Mouse (Mus musculus) liver, adult 2 months (tissue): ENCODE measurements at regions not wholly inside any gene's neighbourhood (a gene's known extent, or its start where the extent isn't known, plus 50 kb on each side); places are given as distances from the start of the nearest gene placed in this dataset.

Experiments
- DNase-seq: peaks from one replicate; pipeline ENCODE4 v3.0.0-alpha.2; 2011; ENCODE audit warnings: low read depth, low spot score; ENCODE audit errors: extremely low read depth
- H3K27ac ChIP-seq: fragments of 200-500 bp; replicated peaks from 2 replicates; pipeline ENCODE4 v1.5.1; 2012; ENCODE audit warnings: low read depth, mild to moderate bottlenecking, control low read depth, inconsistent platforms, low read length; ENCODE audit not compliant: insufficient read depth
- H3K27me3 ChIP-seq: fragments of 200-500 bp; 2 replicates; pipeline ENCODE4 v1.6.1; 2012; ENCODE audit warnings: mild to moderate bottlenecking, moderate library complexity, low read length, inconsistent platforms; ENCODE audit not compliant: control insufficient read depth, insufficient read depth
- H3K36me3 ChIP-seq: fragments of 200-500 bp; 2 replicates; pipeline ENCODE4 v1.6.1; 2012; ENCODE audit warnings: low read length, inconsistent platforms; ENCODE audit not compliant: control insufficient read depth, insufficient read depth
- H3K4me1 ChIP-seq: fragments of 200-500 bp; 2 replicates; pipeline ENCODE4 v1.6.1; 2011; ENCODE audit warnings: low read length; ENCODE audit not compliant: control insufficient read depth, insufficient read depth
- H3K4me3 ChIP-seq: fragments of 200-500 bp; 2 replicates; pipeline ENCODE4 v1.5.1; 2011; ENCODE audit warnings: low read depth, mild to moderate bottlenecking, control low read depth, low read length, moderate library complexity; ENCODE audit not compliant: insufficient read depth
- H3K79me2 ChIP-seq: fragments of 200-500 bp; 2 replicates; pipeline ENCODE4 v1.6.1; 2012; ENCODE audit warnings: inconsistent platforms, mild to moderate bottlenecking, low read length, moderate library complexity; ENCODE audit not compliant: control insufficient read depth, insufficient read depth
- H3K9ac ChIP-seq: fragments of 200-500 bp; 2 replicates; pipeline ENCODE4 v1.6.1; 2012; ENCODE audit warnings: low read depth, mild to moderate bottlenecking, control low read depth, inconsistent platforms, low read length
- CTCF ChIP-seq: fragments of 200-500 bp; IDR thresholded peaks from 2 replicates; pipeline ENCODE4 v1.5.1; 2011; ENCODE audit warnings: low read depth, low read length, control low read depth
- POLR2A ChIP-seq: fragments of 200-500 bp; IDR thresholded peaks from 2 replicates; pipeline ENCODE4 v1.6.1; 2011; ENCODE audit warnings: low read length, control low read depth; ENCODE audit not compliant: insufficient read depth; ENCODE audit errors: extremely low read depth
- WGBS: fragments of 180-500 bp; shearing (Covaris S2); methylation state at CpG from one replicate; pipeline ENCODE4 v1.1.7; 2018; 5-methylcytosine and 5-hydroxymethylcytosine counted together

GRCm38 (mm10) chr13:53911846-53912245 is 143.7 kb downstream of the Drd1 start:
- H3K27ac ChIP-seq = no peak overlapping the region
- no peaks in the 10 kb centered on the region for H3K27me3 ChIP-seq
- TF ChIP-seq POLR2A (no peak), CTCF (no peak)

GRCm38 (mm10) chr13:53911261-53911660 is 144.2 kb downstream of the Drd1 start:
- DNase-seq = no peak
- H3K9ac ChIP-seq = no peak overlapping the region
- TF ChIP-seq CTCF (no peak), POLR2A (no peak)
- H3K4me3 ChIP-seq = no peak overlapping the region
- no peaks in the 10 kb centered on the region for H3K4me1 ChIP-seq
- no peak overlapping the region for H3K27ac ChIP-seq
- no peaks in the 10 kb centered on the region for H3K79me2 ChIP-seq
- 66% methylated on average over 8 of the region's 8 CpGs for WGBS
- no peaks in the 10 kb centered on the region for H3K36me3 ChIP-seq
- no peaks in the 10 kb centered on the region for H3K27me3 ChIP-seq

More at GRCm38 (mm10) chr13:53911846-53912245, 143.7 kb downstream of the Drd1 start:
- Histone ChIP-seq H3K9ac (no peak overlapping the region), H3K36me3 (no peaks in the 10 kb centered on the region), H3K4me1 (no peaks in the 10 kb centered on the region), H3K79me2 (no peaks in the 10 kb centered on the region), H3K4me3 (no peak overlapping the region)
- 22% methylated on average over 3 of the region's 3 CpGs for WGBS
- DNase-seq = no peak

GRCm38 (mm10) chr13:53910251-53910650 is 145.3 kb downstream of the Drd1 start:
- no peaks in the 10 kb centered on the region for H3K27me3 ChIP-seq
- H3K9ac ChIP-seq = no peak overlapping the region
- no peak overlapping the region for H3K27ac ChIP-seq
- no peak for DNase-seq
- H3K79me2 ChIP-seq = no peaks in the 10 kb centered on the region
- WGBS = 80% methylated on average over 4 of the region's 4 CpGs
- no peaks in the 10 kb centered on the region for H3K4me1 ChIP-seq
- no peak overlapping the region for H3K4me3 ChIP-seq
- TF ChIP-seq POLR2A (no peak), CTCF (no peak)
- no peaks in the 10 kb centered on the region for H3K36me3 ChIP-seq

- 76% methylated on average over 8 of the region's 8 CpGs for whole genome bisulfite sequencing
- Histone ChIP-seq H3K4me1 (no peaks in the 10 kb centered on the region), H3K27me3 (no peaks in the 10 kb centered on the region), H3K79me2 (no peaks in the 10 kb centered on the region), H3K36me3 (no peaks in the 10 kb centered on the region), H3K4me3 (no peak overlapping the region), H3K27ac (no peak overlapping the region), H3K9ac (no peak overlapping the region)
- TF ChIP-seq POLR2A = no peak
- TF ChIP-seq CTCF = no peak
- DNase-seq = no peak
Measured at GRCm38 (mm10) chr13:53904471-53904870, 151.0 kb downstream of the Drd1 start.

GRCm38 (mm10) chr13:53903626-53904025 is 151.9 kb downstream of the Drd1 start:
- Histone ChIP-seq H3K27ac (no peak overlapping the region), H3K4me1 (no peaks in the 10 kb centered on the region), H3K9ac (no peak overlapping the region), H3K4me3 (no peak overlapping the region), H3K27me3 (no peaks in the 10 kb centered on the region), H3K79me2 (no peaks in the 10 kb centered on the region), H3K36me3 (no peaks in the 10 kb centered on the region)
- DNase-seq = no peak
- TF ChIP-seq CTCF (no peak), POLR2A (no peak)
- WGBS = 33% methylated on average over 7 of the region's 7 CpGs

GRCm38 (mm10) chr13:53902831-53903230 is 152.7 kb downstream of the Drd1 start:
- Histone ChIP-seq H3K4me1 (no peaks in the 10 kb centered on the region), H3K36me3 (no peaks in the 10 kb centered on the region), H3K27ac (no peak overlapping the region), H3K9ac (no peak overlapping the region), H3K27me3 (no peaks in the 10 kb centered on the region), H3K4me3 (no peak overlapping the region), H3K79me2 (no peaks in the 10 kb centered on the region)
- TF ChIP-seq CTCF (no peak), POLR2A (no peak)
- WGBS = 83% methylated on average over 2 of the region's 2 CpGs
- no peak for DNase-seq
